Mouse (Mus musculus) kidney, postnatal 0 days (tissue): ENCODE results near the gene Tas2r144. TPM values are rescaled to one million over a fixed set of nuclear protein-coding genes. Genes with fewer than 3 reads are reported as not detected.

ENCODE experiments used
- ATAC-seq: fragments of 200-750 bp; cut with Nextera tagmentation; replicated peaks from 2 replicates; pipeline ENCODE4 v1.8.0; 2017; ENCODE audit warnings: low read depth, moderate number of reproducible peaks, moderate TSS enrichment, moderate library complexity; ENCODE audit not compliant: low FRiP score
- DNase-seq: peaks from one replicate; pipeline ENCODE4 v3.0.0-alpha.2; 2016; ENCODE audit warnings: low spot score
- H3K27ac ChIP-seq: fragments of 300-500 bp; sonication (generic); 2 replicates; pipeline ENCODE4 v1.5.1; 2014; ENCODE audit warnings: mild to moderate bottlenecking
- H3K27me3 ChIP-seq: fragments of 300-500 bp; sonication (generic); 2 replicates; pipeline ENCODE4 v1.6.1; 2014; ENCODE audit warnings: low read length, mixed read lengths; ENCODE audit not compliant: insufficient read depth
- H3K36me3 ChIP-seq: fragments of 300-500 bp; sonication (generic); 2 replicates; pipeline ENCODE4 v1.6.1; 2014; ENCODE audit warnings: low read length, mixed read lengths; ENCODE audit not compliant: insufficient read depth
- H3K4me1 ChIP-seq: fragments of 300-500 bp; sonication (generic); replicated peaks from 2 replicates; pipeline ENCODE4 v1.6.1; 2014; ENCODE audit warnings: antibody characterized with exemption, low read length, mixed read lengths; ENCODE audit not compliant: insufficient read depth
- H3K4me2 ChIP-seq: fragments of 300-500 bp; sonication (generic); 2 replicates; pipeline ENCODE4 v1.6.1; 2014; ENCODE audit warnings: mild to moderate bottlenecking, low read length, moderate library complexity, mixed read lengths
- H3K4me3 ChIP-seq: fragments of 300-500 bp; sonication (generic); replicated peaks from 2 replicates; pipeline ENCODE4 v1.5.1; 2014; ENCODE audit warnings: low read depth, low read length
- H3K9ac ChIP-seq: fragments of 300-500 bp; sonication (generic); 2 replicates; pipeline ENCODE4 v1.6.1; 2014; ENCODE audit warnings: low read depth, low read length
- H3K9me3 ChIP-seq: fragments of 300-500 bp; sonication (generic); replicated peaks from 2 replicates; pipeline ENCODE4 v1.6.1; 2016; ENCODE audit warnings: low read length, inconsistent platforms, mixed read lengths
- CTCF ChIP-seq: IDR thresholded peaks from 2 replicates; pipeline ENCODE4 v1.5.1; 2016; ENCODE audit warnings: antibody characterized with exemption, low read depth, mild to moderate bottlenecking, moderate library complexity
- WGBS: fragments of 180-500 bp; shearing (Covaris S2); extraction: QIAGEN DNeasy Blood & Tissue Kit; methylation state at CpG from one replicate; pipeline ENCODE4 v1.1.7; 2014; 5-methylcytosine and 5-hydroxymethylcytosine counted together
- polyA plus RNA-seq: library from polyadenylated mRNA; unstranded; fragments of >200 nt; fragmentation: Nextera tagmentation; extraction: Ambion mirVana; gene quantifications from 2 replicates; pipeline ENCODE4 v1.2.1, GENCODE M21; 2015

The Tas2r144 gene
- polyA plus RNA-seq, 1 experiment from 2014 or later = not detected

DNA sequence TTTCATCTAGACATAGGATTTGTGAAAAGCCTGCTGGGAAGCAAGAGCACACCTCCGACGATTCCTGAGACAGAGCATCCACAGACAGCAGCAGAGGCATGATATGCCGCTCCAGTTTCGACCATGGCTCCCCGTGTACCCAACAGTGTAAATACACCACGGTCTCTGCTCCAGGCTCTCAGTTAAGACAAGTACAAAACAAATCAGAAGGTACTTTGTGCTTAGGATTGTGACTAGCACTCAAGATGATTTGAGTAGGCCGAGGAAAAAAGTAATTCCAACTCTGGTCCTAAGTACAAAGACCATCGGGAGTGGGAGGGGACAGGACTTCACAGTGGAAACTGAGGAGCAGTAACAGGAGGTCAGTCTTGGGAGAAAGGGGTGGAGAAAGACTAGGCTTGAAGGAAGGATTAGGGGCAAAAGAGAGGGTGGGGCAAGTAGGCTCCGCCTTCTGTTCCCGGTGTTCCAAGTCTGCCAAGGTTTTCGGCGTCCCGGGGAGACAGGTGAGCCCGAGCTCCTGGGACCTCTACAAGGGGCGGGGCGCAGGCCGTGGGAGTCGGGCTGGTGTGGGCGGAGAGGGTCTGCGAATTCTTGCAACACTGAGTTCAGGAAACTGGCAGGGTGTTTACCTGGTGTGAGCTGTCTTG is 46.5 kb downstream of the Tas2r144 start, which contains the start of gene Tmem139:
TSS of gene Tmem139 (plus strand) at position 447 of the 647 bp plus-strand sequence.
- peak within 1 kb of the TSS; percentile 29 for H3K4me3 ChIP-seq
- WGBS = 16% methylated on average over 20 of the region's 20 CpGs
- DNase-seq (peak; percentile 36), ATAC-seq (no peak)
- 0 out of 2 replicates have a peak, but pooled peaks cover 3% of the 10 kb centered on the region for H3K4me1 ChIP-seq
- TF ChIP-seq CTCF = no peak
- H3K9ac ChIP-seq = peak within 1 kb of the TSS; percentile 42; the same call in 1 of the 2 replicates
- no peaks in the 10 kb centered on the region for H3K36me3 ChIP-seq
- peak within 1 kb of the TSS; percentile 56 for H3K4me2 ChIP-seq
- no peaks in the 10 kb centered on the region for H3K9me3 ChIP-seq
- H3K27ac ChIP-seq = peak within 1 kb of the TSS; percentile 62
- H3K27me3 ChIP-seq = no peaks in the 10 kb centered on the region

DNA sequence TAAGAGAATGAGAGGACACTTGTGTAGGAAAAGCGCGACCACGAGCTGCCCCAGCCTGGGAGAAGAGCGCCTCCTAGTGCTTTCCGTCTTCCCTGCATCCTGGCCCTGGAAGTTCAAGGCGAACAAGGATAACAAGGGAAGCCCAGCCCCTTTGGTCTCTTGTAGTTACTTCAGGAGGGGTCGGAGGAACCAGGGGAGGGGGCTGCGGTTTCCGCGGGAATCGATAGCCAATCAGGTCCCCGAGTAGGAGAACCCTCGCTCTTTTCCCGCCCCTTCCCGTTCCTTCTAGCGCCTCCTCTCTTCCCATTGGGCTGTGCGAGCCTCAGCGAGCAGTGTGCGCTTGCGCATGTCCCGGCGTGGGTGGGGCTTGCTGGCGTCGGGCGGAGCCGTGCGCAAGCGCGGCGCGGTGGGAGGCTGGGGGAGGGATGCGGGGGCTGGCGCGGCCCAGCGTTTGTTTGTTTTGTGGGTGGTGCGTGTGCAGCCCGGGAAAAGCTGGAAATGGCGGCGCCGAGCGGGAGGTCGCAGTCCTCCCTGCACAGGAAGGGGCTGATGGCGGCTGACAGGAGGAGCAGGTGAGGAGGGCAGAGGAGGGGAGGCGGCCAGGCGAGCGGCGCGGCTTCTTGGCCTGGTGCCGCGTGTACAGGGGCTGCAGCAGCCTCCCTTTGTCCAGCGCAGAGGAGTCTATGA is 49.6 kb downstream of the Tas2r144 start, which contains the start of gene Casp2:
TSS of gene Casp2 (plus strand) at position 360 of the 687 bp plus-strand sequence.
- ATAC-seq = peak; percentile 99
- no peaks in the 10 kb centered on the region for H3K9me3 ChIP-seq
- peak within 1 kb of the TSS; percentile 90 for H3K27ac ChIP-seq
- peak; percentile 98 for TF ChIP-seq CTCF
- H3K4me2 ChIP-seq = peak within 1 kb of the TSS; percentile 71
- WGBS = under 1% methylated on average over 48 of the region's 51 CpGs
- H3K4me3 ChIP-seq = peak within 1 kb of the TSS; percentile 81
- 0 out of 2 replicates have a peak, but pooled peaks cover 3% of the 10 kb centered on the region for H3K4me1 ChIP-seq
- H3K9ac ChIP-seq = peak within 1 kb of the TSS; percentile 89
- no peaks in the 10 kb centered on the region for H3K27me3 ChIP-seq
- H3K36me3 ChIP-seq = peaks cover 17% of the 10 kb centered on the region
- DNase-seq = peak; percentile 100

Other genes starting within 250 kb of the Tas2r144 start
- not detected in 2 replicates for gene Sval3, start 247.2 kb upstream of the Tas2r144 start, polyA plus RNA-seq
- gene Sva, start 176.9 kb upstream of the Tas2r144 start, polyA plus RNA-seq = not detected in 2 replicates
- not detected in 2 replicates for gene Tas2r139, start 74.4 kb upstream of the Tas2r144 start, polyA plus RNA-seq
- 37.8 and 39.3 TPM in 2 replicates for gene Gstk1, start 30.6 kb downstream of the Tas2r144 start, polyA plus RNA-seq
- 7.0 and 7.1 TPM in 2 replicates for gene Tmem139, start 46.6 kb downstream of the Tas2r144 start, polyA plus RNA-seq
- 38.2 and 42.0 TPM in 2 replicates for gene Casp2, start 49.7 kb downstream of the Tas2r144 start, polyA plus RNA-seq
- 0.29 TPM in 1 of 2 replicates, not detected in the other for gene Clcn1, start 71.4 kb downstream of the Tas2r144 start, polyA plus RNA-seq
- gene Fam131b, start 109.3 kb downstream of the Tas2r144 start, polyA plus RNA-seq = 0.05 TPM in 1 of 2 replicates, not detected in the other
- 92.9 and 103 TPM in 2 replicates for gene Zyx, start 134.3 kb downstream of the Tas2r144 start, polyA plus RNA-seq
- 6.6 and 6.9 TPM in 2 replicates for gene Epha1, start 157.9 kb downstream of the Tas2r144 start, polyA plus RNA-seq
- not detected in 2 replicates for gene Tas2r143, start 184.9 kb downstream of the Tas2r144 start, polyA plus RNA-seq
- not detected in 2 replicates for gene Tas2r135, start 190.1 kb downstream of the Tas2r144 start, polyA plus RNA-seq
- not detected in 2 replicates for gene Tas2r126, start 219.2 kb downstream of the Tas2r144 start, polyA plus RNA-seq
- gene Olfr458, start 249.9 kb downstream of the Tas2r144 start, polyA plus RNA-seq = 0.12 TPM in 1 of 2 replicates, not detected in the other